Mouse (Mus musculus) liver, embryonic 11.5 days (tissue): ENCODE measurements at regions not wholly inside any gene's neighbourhood (a gene's known extent, or its start where the extent isn't known, plus 50 kb on each side); places are given as distances from the start of the nearest gene placed in this dataset.

Source experiments
- ATAC-seq: fragments of 200-750 bp; cut with Nextera tagmentation; replicated peaks from 2 replicates; pipeline ENCODE4 v1.8.0; 2017; ENCODE audit warnings: moderate number of reproducible peaks, mild to moderate bottlenecking, moderate TSS enrichment, moderate library complexity; ENCODE audit not compliant: low FRiP score
- DNase-seq: peaks from one replicate; pipeline ENCODE4 v3.0.0-alpha.2; 2017; ENCODE audit warnings: low spot score
- H3K27ac ChIP-seq: fragments of 300-500 bp; sonication (generic); 2 replicates; pipeline ENCODE4 v1.5.1; 2014; ENCODE audit warnings: mild to moderate bottlenecking, low read depth, low read length, control low read depth
- H3K27me3 ChIP-seq: fragments of 300-500 bp; sonication (generic); replicated peaks from 2 replicates; pipeline ENCODE4 v1.6.1; 2014; ENCODE audit warnings: low read length, mixed read lengths; ENCODE audit not compliant: control insufficient read depth, insufficient read depth
- H3K36me3 ChIP-seq: fragments of 300-500 bp; sonication (generic); 2 replicates; pipeline ENCODE4 v1.6.1; 2014; ENCODE audit warnings: mild to moderate bottlenecking, low read length, moderate library complexity, mixed read lengths; ENCODE audit not compliant: control insufficient read depth, insufficient read depth
- H3K4me1 ChIP-seq: fragments of 300-500 bp; sonication (generic); replicated peaks from 2 replicates; pipeline ENCODE4 v1.6.1; 2014; ENCODE audit warnings: low read length, mixed read lengths; ENCODE audit not compliant: control insufficient read depth, insufficient read depth
- H3K4me2 ChIP-seq: fragments of 300-500 bp; sonication (generic); 2 replicates; pipeline ENCODE4 v1.6.1; 2014; ENCODE audit warnings: mild to moderate bottlenecking, control low read depth, moderate library complexity
- H3K4me3 ChIP-seq: fragments of 300-500 bp; sonication (generic); 2 replicates; pipeline ENCODE4 v1.5.1; 2014; ENCODE audit warnings: low read depth, low read length, control low read depth
- H3K9ac ChIP-seq: fragments of 300-500 bp; sonication (generic); 2 replicates; pipeline ENCODE4 v1.6.1; 2014; ENCODE audit warnings: low read depth, low read length, control low read depth
- H3K9me3 ChIP-seq: fragments of 300-500 bp; sonication (generic); 2 replicates; pipeline ENCODE4 v1.6.1; 2016; ENCODE audit warnings: low read length, inconsistent platforms, mixed read lengths; ENCODE audit not compliant: control insufficient read depth
- WGBS: fragments of 180-500 bp; shearing (Covaris S2); extraction: QIAGEN DNeasy Blood & Tissue Kit; methylation state at CpG from one replicate; pipeline ENCODE4 v1.1.7; 2014; 5-methylcytosine and 5-hydroxymethylcytosine counted together

DNA sequence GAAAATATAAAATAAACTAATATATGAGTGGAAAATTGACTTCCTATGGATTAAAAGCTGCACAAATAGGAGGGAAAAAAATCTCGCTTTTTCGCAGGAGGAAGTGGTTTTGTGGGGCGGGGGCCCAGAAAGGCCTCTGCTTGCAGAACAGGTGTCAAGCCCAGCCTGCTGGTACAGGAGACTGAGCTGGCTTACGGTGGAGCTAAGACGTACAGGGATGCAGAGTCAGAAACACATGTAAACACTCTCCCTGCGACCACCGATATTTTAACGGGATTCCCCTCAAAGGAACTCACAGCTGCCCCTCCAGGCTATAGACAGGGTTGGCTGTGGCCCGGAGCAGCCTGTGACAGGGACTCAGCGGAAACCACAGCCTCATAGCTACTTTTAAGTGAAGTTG lies 87.1 kb upstream of the Nkx1-1 start:
- 59% methylated on average over 10 of the region's 10 CpGs for WGBS
- DNase-seq (no peak), ATAC-seq (no peak)

DNA sequence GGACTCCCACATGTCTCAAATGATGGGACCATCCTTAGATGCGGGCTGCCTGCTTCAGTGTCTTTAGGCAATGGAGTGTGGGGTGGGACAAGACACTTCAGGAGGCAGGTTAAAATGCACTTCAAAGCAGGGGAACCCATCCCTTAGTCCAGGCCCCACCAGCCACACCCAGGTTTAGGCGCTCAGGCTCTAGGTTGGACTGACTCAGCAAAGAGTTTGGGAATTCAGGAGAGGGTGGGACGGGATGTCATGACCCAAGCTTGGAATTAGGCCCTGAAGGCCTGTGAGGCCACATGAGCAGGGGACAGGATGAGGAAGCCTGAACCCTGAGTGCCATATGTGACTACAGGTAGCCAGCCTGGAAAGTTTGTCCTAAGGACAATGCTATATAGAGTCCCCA lies 85.6 kb upstream of the Nkx1-1 start:
- Histone ChIP-seq H3K36me3 (no peaks in the 10 kb centered on the region), H3K4me2 (no peak overlapping the region), H3K9ac (no peak overlapping the region), H3K4me3 (no peak overlapping the region), H3K9me3 (no peaks in the 10 kb centered on the region), H3K27me3 (peaks cover 2% of the 10 kb centered on the region; the same call in 1 of the 2 replicates), H3K27ac (no peak overlapping the region), H3K4me1 (no peaks in the 10 kb centered on the region)
- DNase-seq (no peak), ATAC-seq (no peak)
- WGBS: 70% methylated on average over 3 of the region's 3 CpGs

More for the DNA sequence above, 87.1 kb upstream of the Nkx1-1 start:
- peaks cover 2% of the 10 kb centered on the region; the same call in 1 of the 2 replicates for H3K27me3 ChIP-seq
- H3K4me1 ChIP-seq: no peaks in the 10 kb centered on the region
- no peaks in the 10 kb centered on the region for H3K9me3 ChIP-seq
- no peak overlapping the region for H3K9ac ChIP-seq
- H3K4me3 ChIP-seq: no peak overlapping the region
- H3K27ac ChIP-seq: no peak overlapping the region
- H3K4me2 ChIP-seq: no peak overlapping the region
- no peaks in the 10 kb centered on the region for H3K36me3 ChIP-seq

DNA sequence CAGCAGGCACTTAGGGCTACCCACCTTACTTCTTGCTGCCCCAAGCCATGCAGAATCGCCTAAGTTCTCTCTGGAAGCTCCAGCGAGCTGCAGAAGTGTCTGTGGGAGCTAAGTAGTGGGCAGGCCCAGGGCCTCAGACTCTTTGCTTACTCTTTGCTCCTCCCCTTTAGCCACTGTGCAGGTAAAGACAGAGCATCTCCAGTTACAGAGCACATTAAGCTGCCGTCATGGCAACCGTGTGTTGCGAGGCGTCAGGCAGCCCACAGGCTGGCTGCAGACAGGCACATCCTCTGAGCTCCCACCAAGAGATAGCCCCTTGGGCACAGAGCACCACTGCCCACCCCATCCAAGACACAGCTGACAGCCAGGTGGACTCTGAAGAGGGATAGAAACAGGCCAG lies 85.1 kb upstream of the Nkx1-1 start:
- Histone ChIP-seq H3K4me3 (no peak overlapping the region), H3K27me3 (peaks cover 2% of the 10 kb centered on the region; the same call in 1 of the 2 replicates), H3K4me1 (no peaks in the 10 kb centered on the region), H3K9me3 (no peaks in the 10 kb centered on the region), H3K36me3 (no peaks in the 10 kb centered on the region), H3K4me2 (no peak overlapping the region), H3K9ac (no peak overlapping the region), H3K27ac (no peak overlapping the region)
- no peak for ATAC-seq
- 50% methylated on average over 6 of the region's 6 CpGs for WGBS
- no peak for DNase-seq

DNA sequence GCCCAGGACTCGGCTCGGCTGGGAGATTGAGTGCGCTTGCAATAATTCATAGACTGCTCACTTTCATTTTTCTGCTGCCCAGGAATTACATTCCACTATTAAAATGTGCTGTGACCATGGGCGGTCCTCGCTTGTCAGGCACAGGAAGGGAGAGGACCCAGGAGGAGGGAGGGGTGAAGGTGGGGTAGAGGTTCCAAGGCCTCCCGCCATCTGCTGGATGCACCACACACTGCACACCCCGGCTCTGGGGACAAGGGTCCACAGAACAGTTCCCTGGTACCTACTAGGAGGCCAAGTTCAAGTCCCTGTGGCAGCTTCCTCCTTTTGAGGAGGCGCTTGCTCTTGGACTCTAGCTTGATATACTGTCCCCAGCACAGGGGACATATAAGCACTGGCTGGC lies 83.8 kb upstream of the Nkx1-1 start:
- no peaks in the 10 kb centered on the region for H3K9me3 ChIP-seq
- no peak overlapping the region for H3K4me3 ChIP-seq
- ATAC-seq (no peak), DNase-seq (no peak)
- WGBS: 63% methylated on average over 8 of the region's 8 CpGs
- no peaks in the 10 kb centered on the region for H3K36me3 ChIP-seq
- H3K4me1 ChIP-seq: no peaks in the 10 kb centered on the region
- peaks cover 8% of the 10 kb centered on the region; the same call in 1 of the 2 replicates for H3K27me3 ChIP-seq
- no peak overlapping the region for H3K27ac ChIP-seq
- H3K4me2 ChIP-seq: no peak overlapping the region
- no peak overlapping the region for H3K9ac ChIP-seq

DNA sequence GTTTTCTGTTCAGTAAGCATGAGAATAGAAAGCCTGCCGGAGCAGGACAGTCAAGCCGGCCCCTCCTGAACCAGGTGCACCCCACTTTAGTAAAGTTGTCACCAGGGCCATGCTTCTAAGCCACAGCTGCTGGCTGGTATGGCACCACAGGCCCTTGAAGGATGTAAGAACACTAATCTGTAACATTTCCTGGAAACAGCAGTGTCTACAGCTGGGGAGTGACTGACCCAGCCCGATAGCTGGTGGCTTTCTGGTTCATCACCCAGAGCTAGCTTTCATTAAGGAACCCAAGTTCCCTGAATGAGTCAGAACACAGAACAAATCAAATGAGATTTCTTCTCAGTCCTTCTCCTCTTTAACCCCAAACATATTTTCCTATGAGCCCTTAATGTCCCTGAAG lies 82.4 kb upstream of the Nkx1-1 start:
- DNase-seq (no peak), ATAC-seq (no peak)
- Histone ChIP-seq H3K9ac (no peak overlapping the region), H3K9me3 (no peaks in the 10 kb centered on the region), H3K27me3 (peaks cover 8% of the 10 kb centered on the region; the same call in 1 of the 2 replicates), H3K4me1 (no peaks in the 10 kb centered on the region), H3K4me3 (no peak overlapping the region), H3K4me2 (no peak overlapping the region), H3K36me3 (no peaks in the 10 kb centered on the region), H3K27ac (no peak overlapping the region)
- WGBS: 74% methylated on average over 3 of the region's 3 CpGs

DNA sequence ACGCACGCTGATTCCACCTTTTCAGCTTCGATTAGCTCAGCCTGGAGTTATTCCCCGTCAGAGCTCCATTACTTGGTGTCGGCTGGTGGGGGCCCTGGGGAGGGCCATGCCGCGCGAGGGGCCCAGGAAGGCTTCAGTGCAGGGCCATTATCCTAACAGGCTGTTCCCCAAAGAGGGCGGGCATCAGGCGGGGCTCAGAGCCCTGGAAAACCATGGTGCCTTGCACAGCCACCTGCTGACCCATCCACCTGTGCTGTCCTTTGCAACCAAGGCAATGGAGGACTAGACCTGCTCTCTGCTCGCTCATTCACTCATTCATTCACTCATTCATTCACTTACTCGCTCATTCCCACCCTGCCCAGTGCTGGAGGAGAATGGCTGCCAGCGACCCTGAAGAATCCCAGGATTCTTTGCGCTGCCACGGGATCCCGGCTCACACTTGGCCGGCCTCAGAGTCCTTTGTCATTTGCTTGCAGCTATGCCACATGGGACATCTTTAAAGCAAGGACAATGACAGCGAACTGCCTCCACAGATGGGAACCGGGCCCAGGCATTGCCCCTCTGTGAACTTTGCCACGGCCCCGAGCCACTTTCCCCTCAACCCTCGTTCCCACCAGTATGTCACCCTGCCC lies 78.6 kb upstream of the Nkx1-1 start:
- 49% methylated on average over 22 of the region's 22 CpGs for WGBS
- H3K36me3 ChIP-seq: no peaks in the 10 kb centered on the region
- no peak overlapping the region for H3K9ac ChIP-seq
- H3K9me3 ChIP-seq: no peaks in the 10 kb centered on the region
- no peak overlapping the region for H3K4me3 ChIP-seq
- H3K4me1 ChIP-seq: no peaks in the 10 kb centered on the region
- H3K4me2 ChIP-seq: no peak overlapping the region
- DNase-seq (no peak), ATAC-seq (no peak)
- peaks cover 6% of the 10 kb centered on the region; the same call in 1 of the 2 replicates for H3K27me3 ChIP-seq
- no peak overlapping the region for H3K27ac ChIP-seq

DNA sequence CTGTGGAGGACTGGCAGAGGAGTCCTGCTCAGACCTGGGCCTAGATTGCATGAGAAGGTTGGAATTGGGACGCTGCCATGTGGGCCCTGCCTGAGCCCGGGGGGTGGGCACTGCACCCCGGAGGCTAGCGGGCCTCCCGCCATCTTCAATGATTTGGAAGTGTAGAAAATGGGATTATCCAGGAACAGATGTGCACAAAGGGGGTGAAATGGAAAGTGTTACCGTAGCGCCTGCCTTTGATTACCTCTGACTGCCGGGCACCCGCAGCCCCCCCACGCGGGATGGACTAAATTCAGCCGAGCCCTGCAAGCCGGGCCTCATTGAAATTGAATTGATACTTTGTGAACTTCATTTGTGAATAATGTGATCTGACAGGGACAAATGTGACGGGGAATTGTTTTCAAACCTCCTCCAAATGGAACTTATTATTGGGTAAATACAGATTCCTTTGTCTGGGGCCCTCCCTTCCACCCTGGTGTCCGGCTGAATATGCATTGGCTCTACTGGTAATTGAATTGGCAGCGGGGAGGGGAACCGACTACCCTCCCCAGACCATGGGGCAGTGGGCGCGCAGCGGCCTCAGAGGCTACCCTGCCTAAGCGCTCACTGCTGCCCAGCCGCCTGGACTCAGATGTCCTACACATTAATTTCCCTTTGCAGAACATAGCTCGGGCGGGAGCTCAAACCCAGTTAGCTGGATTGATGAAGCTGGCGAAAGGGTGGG lies 77.9 kb upstream of the Nkx1-1 start:
- no peak overlapping the region for H3K4me3 ChIP-seq

DNA sequence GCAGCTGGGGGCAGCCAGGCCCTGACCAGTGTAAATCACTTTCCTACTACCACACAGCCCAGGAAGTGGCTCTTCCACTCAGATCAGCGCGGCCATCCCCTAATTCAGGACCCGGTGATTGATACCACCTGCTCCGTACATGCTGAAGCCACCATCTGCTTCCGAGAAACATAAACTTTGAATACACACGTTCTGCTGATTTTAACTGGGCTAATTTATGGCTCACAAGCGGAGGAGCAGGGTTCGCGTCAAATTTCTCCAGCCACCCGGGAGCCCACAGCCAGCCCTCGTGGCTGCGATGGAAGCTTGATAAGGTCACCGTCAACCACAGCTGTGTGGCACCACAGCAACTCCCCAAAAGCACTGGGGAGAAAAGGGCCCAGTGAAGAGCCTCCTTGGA lies 72.0 kb upstream of the Nkx1-1 start:
- Histone ChIP-seq H3K4me3 (no peak overlapping the region), H3K9ac (no peak overlapping the region), H3K9me3 (no peaks in the 10 kb centered on the region), H3K4me1 (peaks cover 4% of the 10 kb centered on the region; the same call in 1 of the 2 replicates), H3K27me3 (no peaks in the 10 kb centered on the region; the same call in 1 of the 2 replicates), H3K36me3 (no peaks in the 10 kb centered on the region), H3K4me2 (no peak overlapping the region), H3K27ac (no peak overlapping the region)
- no peak for DNase-seq
- ATAC-seq: no peak
- 58% methylated on average over 13 of the region's 13 CpGs for WGBS

More for the DNA sequence above, 77.9 kb upstream of the Nkx1-1 start:
- WGBS: 68% methylated on average over 25 of the region's 25 CpGs
- no peak overlapping the region for H3K27ac ChIP-seq
- H3K27me3 ChIP-seq: peaks cover 6% of the 10 kb centered on the region; the same call in 1 of the 2 replicates
- H3K9me3 ChIP-seq: no peaks in the 10 kb centered on the region
- H3K4me2 ChIP-seq: no peak overlapping the region
- no peak for DNase-seq
- H3K4me1 ChIP-seq: no peaks in the 10 kb centered on the region
- no peak overlapping the region for H3K9ac ChIP-seq
- H3K36me3 ChIP-seq: no peaks in the 10 kb centered on the region
- ATAC-seq: no peak
